Mouse (Mus musculus) forebrain, embryonic 15.5 days (tissue): ENCODE results near the gene Ramp1. TPM values are rescaled to one million over a fixed set of nuclear protein-coding genes. Genes with fewer than 3 reads are reported as not detected.

Source experiments
- ATAC-seq: fragments of 200-750 bp; cut with Nextera tagmentation; replicated peaks from 2 replicates; pipeline ENCODE4 v1.8.0; 2017; ENCODE audit warnings: mild to moderate bottlenecking, moderate TSS enrichment, moderate library complexity
- H3K27ac ChIP-seq: fragments of 300-500 bp; sonication (generic); replicated peaks from 2 replicates; pipeline ENCODE4 v1.5.1; 2015; ENCODE audit warnings: mild to moderate bottlenecking, inconsistent platforms
- H3K27me3 ChIP-seq: fragments of 300-500 bp; sonication (generic); 2 replicates; pipeline ENCODE4 v1.6.1; 2015; ENCODE audit warnings: inconsistent platforms
- H3K36me3 ChIP-seq: fragments of 300-500 bp; sonication (generic); 2 replicates; pipeline ENCODE4 v1.6.1; 2015; ENCODE audit warnings: mild to moderate bottlenecking, inconsistent platforms
- H3K4me1 ChIP-seq: fragments of 300-500 bp; sonication (generic); 2 replicates; pipeline ENCODE4 v1.6.1; 2015; ENCODE audit warnings: inconsistent platforms
- H3K4me2 ChIP-seq: fragments of 300-500 bp; sonication (generic); replicated peaks from 2 replicates; pipeline ENCODE4 v1.6.1; 2015; ENCODE audit warnings: mild to moderate bottlenecking, inconsistent platforms
- H3K4me3 ChIP-seq: fragments of 300-500 bp; sonication (generic); 2 replicates; pipeline ENCODE4 v1.5.1; 2015; ENCODE audit warnings: mild to moderate bottlenecking, inconsistent platforms
- H3K9ac ChIP-seq: fragments of 300-500 bp; sonication (generic); replicated peaks from 2 replicates; pipeline ENCODE4 v1.6.1; 2015; ENCODE audit warnings: mild to moderate bottlenecking, inconsistent platforms
- H3K9me3 ChIP-seq: fragments of 300-500 bp; sonication (generic); 2 replicates; pipeline ENCODE4 v1.6.1; 2016; ENCODE audit warnings: inconsistent platforms
- WGBS: fragments of 180-500 bp; shearing (Covaris S2); methylation state at CpG from one replicate; pipeline ENCODE4 v1.1.7; 2015; ENCODE audit warnings: mixed read lengths; 5-methylcytosine and 5-hydroxymethylcytosine counted together
- polyA plus RNA-seq: library from polyadenylated mRNA; unstranded; fragments of >200 nt; fragmentation: Nextera tagmentation; extraction: Ambion mirVana; gene quantifications from 2 replicates; pipeline ENCODE4 v1.2.1, GENCODE M21; 2015

The Ramp1 gene
- polyA plus RNA-seq, 1 experiment from 2014 or later, result 3.3 TPM

DNA sequence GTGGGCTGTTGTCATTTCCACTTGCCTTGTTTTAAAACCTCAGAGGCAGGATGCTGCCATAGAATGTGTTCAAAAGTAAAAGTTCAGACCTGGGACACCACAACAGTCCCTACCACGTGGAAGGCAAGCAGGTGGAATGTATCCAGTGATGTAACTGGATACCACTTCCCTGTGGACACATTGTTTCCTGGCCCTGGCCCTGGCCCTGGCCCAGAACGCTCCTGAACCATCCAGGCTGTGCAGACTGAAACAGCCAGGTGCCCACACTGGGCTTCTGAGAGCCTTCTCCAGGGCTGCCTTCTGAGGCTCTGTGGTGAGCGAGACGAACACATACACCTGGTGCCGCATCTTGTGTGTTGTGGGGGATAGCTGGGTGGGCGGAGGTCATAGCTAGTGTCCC, 26.0 kb downstream of the Ramp1 start:
- no peak for ATAC-seq
- Histone ChIP-seq H3K4me3 (no peak overlapping the region), H3K9ac (no peak overlapping the region), H3K27ac (peak overlapping the region; percentile 55; the same call in 1 of the 2 replicates), H3K9me3 (no peaks in the 10 kb centered on the region), H3K4me1 (peaks cover 42% of the 10 kb centered on the region), H3K36me3 (no peaks in the 10 kb centered on the region), H3K27me3 (no peaks in the 10 kb centered on the region), H3K4me2 (no peak overlapping the region)
- 87% methylated on average over 6 of the region's 6 CpGs for WGBS

GRCm38 (mm10) chr1:91206336-91206735, 26.7 kb downstream of the Ramp1 start:
- Histone ChIP-seq H3K4me2 (no peak overlapping the region), H3K9ac (no peak overlapping the region), H3K9me3 (no peaks in the 10 kb centered on the region), H3K27me3 (no peaks in the 10 kb centered on the region), H3K27ac (peak overlapping the region; percentile 55), H3K4me1 (peaks cover 40% of the 10 kb centered on the region), H3K4me3 (no peak overlapping the region), H3K36me3 (no peaks in the 10 kb centered on the region)
- ATAC-seq, result no peak
- 74% methylated on average over 8 of the region's 8 CpGs for WGBS

DNA sequence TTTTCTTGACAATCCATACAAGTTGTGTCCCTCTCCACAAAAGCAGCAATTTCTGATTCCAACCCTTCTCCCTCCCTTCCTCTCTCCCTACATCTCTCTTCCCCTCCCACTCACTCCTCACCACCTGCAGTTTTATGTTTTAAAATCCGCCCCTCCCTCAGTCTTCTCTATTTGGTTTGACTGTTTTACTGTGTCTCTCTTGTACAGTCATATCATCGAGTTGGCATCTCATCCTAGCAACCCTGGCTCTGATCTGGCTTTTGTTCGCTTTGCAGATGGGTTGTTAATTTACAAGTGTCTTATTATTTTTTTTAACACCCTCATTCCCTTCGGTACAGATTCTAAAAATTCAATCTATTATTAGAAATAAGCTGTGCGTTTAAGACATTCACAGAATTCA, 27.3 kb downstream of the Ramp1 start:
- Histone ChIP-seq H3K27me3 (no peaks in the 10 kb centered on the region), H3K36me3 (no peaks in the 10 kb centered on the region), H3K4me3 (no peak overlapping the region), H3K4me2 (no peak overlapping the region), H3K9ac (no peak overlapping the region), H3K9me3 (no peaks in the 10 kb centered on the region), H3K4me1 (peaks cover 43% of the 10 kb centered on the region), H3K27ac (peak overlapping the region; percentile 55; the same call in 1 of the 2 replicates)
- 44% methylated on average over 5 of the region's 5 CpGs for WGBS
- no peak for ATAC-seq

DNA sequence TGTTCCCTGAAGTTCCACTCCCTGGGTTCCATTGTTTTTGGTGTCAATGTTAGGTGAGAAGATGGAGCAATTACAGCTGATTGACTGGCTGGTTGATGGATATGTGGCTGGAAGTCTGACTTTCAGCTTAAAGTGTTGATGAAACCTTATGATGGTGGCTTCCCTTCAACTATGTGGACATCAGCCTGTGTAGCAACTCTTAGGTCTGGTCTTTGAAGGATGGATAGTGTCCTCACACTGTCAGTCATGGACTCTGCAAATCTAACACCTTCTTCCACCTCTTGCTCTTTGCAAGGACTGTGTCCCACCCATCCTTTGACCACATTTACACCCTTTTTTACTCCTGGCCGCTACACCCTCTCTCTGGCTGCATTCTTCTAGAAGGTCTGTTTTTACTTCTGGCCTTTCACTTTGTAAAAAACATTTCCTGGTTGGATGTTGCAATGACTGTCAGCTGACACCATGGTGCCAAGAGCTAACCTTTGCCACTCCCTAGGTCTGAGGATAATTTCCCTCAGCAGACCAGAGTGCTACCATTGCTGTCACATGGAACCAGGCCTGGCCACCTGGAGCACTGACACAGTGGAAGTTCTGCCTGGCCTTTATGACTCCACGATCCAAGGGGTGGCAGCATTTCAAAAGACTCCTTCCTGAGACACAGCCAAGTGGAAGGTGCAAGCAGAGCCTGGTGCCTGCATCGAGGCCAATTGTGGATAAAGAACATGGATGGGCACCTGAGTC, 27.9 kb downstream of the Ramp1 start:
- Histone ChIP-seq H3K4me1 (peaks cover 44% of the 10 kb centered on the region), H3K4me2 (no peak overlapping the region)
- WGBS, result 74% methylated on average over 3 of the region's 3 CpGs

GRCm38 (mm10) chr1:91209343-91209742, 29.7 kb downstream of the Ramp1 start:
- H3K4me1 ChIP-seq, result peaks cover 44% of the 10 kb centered on the region
- ATAC-seq, result peak; percentile 44; the same call in 1 of the 2 replicates
- no peaks in the 10 kb centered on the region for H3K27me3 ChIP-seq
- no peaks in the 10 kb centered on the region for H3K36me3 ChIP-seq
- no peaks in the 10 kb centered on the region for H3K9me3 ChIP-seq
- peak overlapping the region; percentile 79 for H3K27ac ChIP-seq
- 61% methylated on average over 6 of the region's 6 CpGs for WGBS
- H3K4me3 ChIP-seq, result no peak overlapping the region
- H3K4me2 ChIP-seq, result no peak overlapping the region
- H3K9ac ChIP-seq, result no peak overlapping the region

More for the DNA sequence above, 27.9 kb downstream of the Ramp1 start:
- Histone ChIP-seq H3K9ac (no peak overlapping the region), H3K27me3 (no peaks in the 10 kb centered on the region), H3K4me3 (no peak overlapping the region), H3K9me3 (no peaks in the 10 kb centered on the region), H3K27ac (peak overlapping the region; percentile 55; the same call in 1 of the 2 replicates), H3K36me3 (no peaks in the 10 kb centered on the region)
- no peak for ATAC-seq

GRCm38 (mm10) chr1:91209785-91210184, 30.2 kb downstream of the Ramp1 start:
- 33% methylated on average over 6 of the region's 6 CpGs for WGBS
- Histone ChIP-seq H3K9me3 (no peaks in the 10 kb centered on the region), H3K4me3 (no peak overlapping the region), H3K4me1 (peaks cover 44% of the 10 kb centered on the region), H3K36me3 (no peaks in the 10 kb centered on the region), H3K4me2 (no peak overlapping the region), H3K9ac (no peak overlapping the region), H3K27ac (peak overlapping the region; percentile 79), H3K27me3 (no peaks in the 10 kb centered on the region)
- peak; percentile 69 for ATAC-seq

GRCm38 (mm10) chr1:91211099-91211498, 31.5 kb downstream of the Ramp1 start:
- Histone ChIP-seq H3K9me3 (no peaks in the 10 kb centered on the region), H3K4me1 (peaks cover 40% of the 10 kb centered on the region), H3K4me2 (no peak overlapping the region), H3K36me3 (no peaks in the 10 kb centered on the region), H3K4me3 (no peak overlapping the region), H3K9ac (no peak overlapping the region), H3K27me3 (no peaks in the 10 kb centered on the region), H3K27ac (no peak overlapping the region)
- ATAC-seq, result peak; percentile 64
- 82% methylated on average over 1 of the region's 1 CpGs for WGBS

GRCm38 (mm10) chr1:91211591-91212008, 32.0 kb downstream of the Ramp1 start:
- Histone ChIP-seq H3K4me2 (no peak overlapping the region), H3K9me3 (no peaks in the 10 kb centered on the region), H3K27me3 (no peaks in the 10 kb centered on the region), H3K9ac (no peak overlapping the region), H3K27ac (no peak overlapping the region), H3K4me3 (no peak overlapping the region), H3K36me3 (no peaks in the 10 kb centered on the region), H3K4me1 (peaks cover 35% of the 10 kb centered on the region)
- no peak for ATAC-seq
- WGBS, result 74% methylated on average over 7 of the region's 7 CpGs

DNA sequence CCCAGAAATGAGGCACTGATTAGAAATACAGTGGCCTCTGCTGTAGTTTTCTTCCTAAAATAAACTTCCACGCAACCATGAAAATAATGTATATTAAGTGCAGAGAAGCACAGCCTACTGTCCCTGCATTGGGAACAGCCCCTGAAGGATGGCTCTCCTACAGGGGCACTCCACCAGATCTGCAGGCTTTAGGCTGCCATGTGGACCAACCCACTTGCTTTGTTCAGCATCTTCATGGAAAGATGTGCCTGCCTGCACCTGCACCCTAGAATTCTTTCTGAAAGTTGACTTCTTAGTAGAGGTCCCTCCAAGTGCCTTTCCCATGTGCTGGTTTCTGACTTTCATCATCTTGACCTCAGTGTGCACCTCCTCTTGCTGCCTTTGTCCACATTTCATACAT, 35.6 kb downstream of the Ramp1 start:
- Histone ChIP-seq H3K4me2 (no peak overlapping the region), H3K9me3 (no peaks in the 10 kb centered on the region), H3K36me3 (no peaks in the 10 kb centered on the region), H3K4me3 (no peak overlapping the region), H3K27me3 (no peaks in the 10 kb centered on the region), H3K9ac (no peak overlapping the region), H3K4me1 (peaks cover 11% of the 10 kb centered on the region), H3K27ac (no peak overlapping the region)
- 94% methylated on average over 1 of the region's 1 CpGs for WGBS
- no peak for ATAC-seq

DNA sequence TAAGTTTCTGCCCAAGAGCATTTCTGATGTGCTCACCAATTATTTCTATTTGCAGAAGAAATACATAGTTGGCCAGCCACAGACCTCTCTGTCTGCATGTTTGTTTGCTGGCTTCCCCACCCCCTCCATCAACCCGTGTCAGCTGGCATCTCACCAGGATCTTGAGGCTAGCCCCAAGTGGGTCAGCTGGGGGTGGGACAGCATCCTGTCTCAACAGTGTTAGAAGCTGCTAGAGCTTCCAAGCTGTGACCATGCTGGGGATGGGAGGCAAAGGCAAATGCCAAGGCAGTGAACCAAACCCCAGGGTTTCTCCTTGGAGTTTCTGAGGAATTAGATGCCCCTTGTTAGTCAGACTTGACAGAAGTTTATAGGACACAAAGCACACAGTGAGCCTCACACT, 36.4 kb downstream of the Ramp1 start:
- no peaks in the 10 kb centered on the region for H3K9me3 ChIP-seq
- H3K9ac ChIP-seq, result no peak overlapping the region
- WGBS, result 50% methylated on average over 1 of the region's 1 CpGs
- H3K4me3 ChIP-seq, result no peak overlapping the region
- H3K4me1 ChIP-seq, result peaks cover 7% of the 10 kb centered on the region; the same call in 1 of the 2 replicates
- no peak for ATAC-seq
- H3K4me2 ChIP-seq, result no peak overlapping the region
- H3K27me3 ChIP-seq, result no peaks in the 10 kb centered on the region
- H3K27ac ChIP-seq, result no peak overlapping the region
- H3K36me3 ChIP-seq, result no peaks in the 10 kb centered on the region

DNA sequence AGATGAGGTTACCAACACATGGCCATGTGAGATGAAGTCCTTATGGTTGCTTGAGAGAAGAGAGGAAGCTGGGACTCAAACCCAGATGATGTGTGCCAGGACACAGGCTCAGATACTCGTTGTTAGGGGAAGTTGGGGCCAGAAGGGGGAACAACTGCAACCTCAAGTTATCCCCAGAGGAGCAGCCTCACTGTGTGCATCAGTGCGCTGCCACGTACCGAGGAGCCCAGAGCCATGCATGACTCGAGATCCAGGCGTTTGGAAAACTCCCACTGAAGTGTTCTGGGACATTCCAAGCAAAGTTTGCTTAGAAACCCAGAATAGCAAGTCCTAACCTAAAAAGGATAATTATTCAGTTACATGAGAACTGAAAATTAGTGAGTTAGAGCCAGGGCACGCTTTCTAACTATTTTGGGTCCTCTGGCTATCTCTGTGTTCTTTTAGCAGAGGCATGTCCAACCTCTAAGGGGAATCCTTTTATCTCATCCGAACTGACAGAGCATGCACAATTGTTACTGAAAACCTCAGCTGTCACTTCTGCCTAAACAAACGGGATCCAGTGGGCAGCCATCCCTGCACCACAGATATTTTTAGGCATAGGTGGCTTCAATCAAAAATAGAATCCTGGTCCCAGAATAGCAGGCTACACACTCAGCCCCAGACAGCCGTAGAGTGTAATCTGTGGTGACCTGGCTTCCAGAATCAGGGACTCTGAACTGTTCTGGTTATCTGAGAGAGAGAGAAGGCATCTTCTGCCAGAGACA, 37.1 kb downstream of the Ramp1 start:
- Histone ChIP-seq H3K9ac (no peak overlapping the region), H3K9me3 (no peaks in the 10 kb centered on the region), H3K4me3 (no peak overlapping the region), H3K27ac (no peak overlapping the region), H3K4me1 (peaks cover 3% of the 10 kb centered on the region; the same call in 1 of the 2 replicates), H3K4me2 (no peak overlapping the region), H3K36me3 (no peaks in the 10 kb centered on the region), H3K27me3 (no peaks in the 10 kb centered on the region)
- ATAC-seq, result no peak
- 69% methylated on average over 10 of the region's 10 CpGs for WGBS

- Histone ChIP-seq H3K9ac (no peak overlapping the region), H3K4me1 (no peaks in the 10 kb centered on the region), H3K9me3 (no peaks in the 10 kb centered on the region), H3K27ac (no peak overlapping the region), H3K4me2 (no peak overlapping the region), H3K36me3 (no peaks in the 10 kb centered on the region), H3K4me3 (no peak overlapping the region), H3K27me3 (no peaks in the 10 kb centered on the region)
- no peak for ATAC-seq
- 88% methylated on average over 7 of the region's 7 CpGs for WGBS
Observed at GRCm38 (mm10) chr1:91219641-91220321, 40.2 kb downstream of the Ramp1 start.
